Mouse (Mus musculus) ovary, postnatal 36 days (tissue): ENCODE measurements around the gene Gmppb.
A peak's percentile ranks its signal among the peaks of the same experiment; 100 is the strongest.
"Not testable (repeated sequence)": the region's sequence is repeated elsewhere in the genome, so short reads cannot be mapped to it uniquely, and the experiment has no call there.

Source experiments
- DNase-seq: peaks from one replicate; pipeline ENCODE4 v3.0.0; 2022; ENCODE audit warnings: low spot score, mixed read lengths

The Gmppb gene

DNA sequence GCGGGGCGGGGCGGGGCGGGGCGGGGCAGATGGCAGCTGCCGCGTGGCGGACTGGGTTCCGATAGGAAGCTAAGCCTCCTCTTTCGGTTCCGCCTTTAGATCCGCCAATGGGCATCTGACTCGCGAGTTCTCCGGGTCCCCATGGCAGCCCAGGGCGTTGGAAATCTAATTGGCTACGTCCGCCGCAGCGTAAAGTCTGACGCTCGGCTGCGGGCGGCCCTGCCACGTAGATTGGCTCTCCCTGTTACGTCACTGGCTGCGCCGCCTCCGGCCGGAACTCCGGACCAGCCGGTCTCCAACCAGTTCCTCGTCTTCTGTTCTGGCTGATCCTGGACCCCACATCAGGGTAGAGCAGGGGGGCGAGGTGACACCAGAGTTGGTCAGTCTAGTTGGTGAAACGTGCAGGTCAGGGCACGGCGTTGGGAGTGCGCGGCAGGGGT lies at the start of gene Gmppb:
Gmppb (plus strand) TSS at position 227 of the 440 bp plus-strand sequence.
- peak; percentile 95 for DNase-seq

DNA sequence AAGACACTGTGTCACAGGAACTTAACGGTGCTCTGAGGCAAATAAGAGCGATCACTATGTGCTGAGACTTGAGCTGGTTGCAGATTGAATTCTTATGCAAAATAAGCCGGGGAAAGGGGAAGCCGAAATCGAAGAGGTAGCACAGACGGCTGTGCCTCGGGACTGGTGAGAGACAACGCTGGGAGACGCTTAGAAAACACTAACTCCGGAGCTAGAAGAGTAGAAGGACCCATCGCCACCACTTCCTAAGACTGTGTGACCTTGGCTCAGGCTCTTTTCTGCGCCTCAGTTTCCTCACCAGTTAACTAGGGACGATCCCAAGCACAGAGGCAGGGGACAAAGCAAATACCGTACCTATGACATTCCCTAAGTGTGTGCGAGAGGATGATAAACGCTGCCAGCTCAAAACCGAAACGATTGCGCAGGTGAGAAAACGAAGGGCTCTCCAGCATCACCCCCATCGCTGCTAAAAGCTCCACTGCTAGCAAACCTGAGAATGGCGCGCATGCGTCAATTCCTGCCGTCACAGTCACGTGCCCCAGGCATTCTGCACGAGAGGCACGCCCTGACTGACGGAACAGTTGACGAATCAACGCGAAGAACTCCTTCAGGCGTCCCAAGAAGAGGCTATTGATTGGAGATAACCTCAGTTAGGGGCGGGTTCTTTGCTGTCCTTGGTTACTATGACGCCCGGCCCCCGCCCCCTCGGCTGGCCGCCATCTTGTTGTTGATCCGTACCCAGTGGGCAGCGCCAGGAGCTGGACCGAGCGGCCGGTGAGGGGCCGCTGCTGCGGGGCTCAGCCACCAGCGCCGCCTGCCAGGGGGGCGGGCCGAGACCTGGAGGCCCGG lies 46.9 kb upstream of the Gmppb start, which contains the start of gene Ip6k1:
Ip6k1 (plus strand) TSS at position 580 of the 849 bp plus-strand sequence.
- peak; percentile 99 for DNase-seq

DNA sequence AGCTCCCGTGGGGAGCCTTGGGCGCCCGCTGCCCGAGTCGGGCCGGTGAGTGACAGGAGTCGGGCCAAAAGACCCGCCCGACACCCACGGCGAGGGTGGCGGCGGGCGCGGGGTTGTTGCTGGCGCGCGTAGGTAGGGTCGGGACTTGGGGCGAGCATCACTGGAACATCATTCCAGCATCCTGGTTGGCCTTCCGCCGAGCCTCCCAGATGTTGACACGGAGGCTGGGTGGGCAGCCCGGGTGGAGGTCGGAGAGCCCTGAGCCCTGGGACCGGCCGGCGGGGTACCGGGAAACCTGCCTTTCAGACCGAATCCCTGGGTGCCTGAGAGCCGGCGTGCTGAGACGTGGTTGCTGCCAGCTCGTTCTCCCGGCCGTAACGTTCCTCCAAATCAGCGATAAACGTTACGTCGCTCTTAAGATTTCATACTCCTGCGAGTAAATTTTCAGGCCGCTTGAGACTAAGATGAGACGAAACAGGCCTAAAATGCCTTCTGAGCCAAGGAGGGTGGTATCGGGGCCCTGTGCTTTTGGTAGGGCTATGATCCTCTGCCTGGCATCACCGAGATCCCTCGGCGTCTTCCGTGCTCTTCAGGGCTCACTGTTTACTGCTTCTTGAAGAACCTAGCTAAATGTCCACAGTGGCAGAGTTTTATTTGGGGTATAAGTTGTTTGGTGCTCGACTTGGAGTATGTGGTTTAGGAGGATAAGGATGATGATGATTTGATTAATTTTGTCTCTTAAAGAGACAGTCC lies 46.1 kb upstream of the Gmppb start:
- no peak for DNase-seq

DNA sequence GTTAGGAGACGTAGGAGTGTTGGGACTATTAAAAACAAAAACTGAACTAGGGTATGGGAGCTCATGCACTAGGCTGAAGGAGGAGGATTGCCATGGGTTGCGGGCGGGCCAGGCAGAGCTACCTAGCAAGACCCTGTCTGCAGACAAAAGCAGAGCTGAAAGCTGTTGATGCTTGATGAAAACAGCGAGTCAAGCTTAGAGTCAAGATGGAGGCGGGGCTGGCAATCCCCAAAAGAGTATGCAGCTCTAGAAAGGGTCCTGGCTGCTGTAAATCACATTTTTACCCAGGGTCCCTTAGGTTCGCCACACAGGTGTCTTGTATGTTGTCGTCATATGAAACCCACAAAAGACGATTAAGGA lies 45.5 kb upstream of the Gmppb start:
- DNase-seq: no peak

DNA sequence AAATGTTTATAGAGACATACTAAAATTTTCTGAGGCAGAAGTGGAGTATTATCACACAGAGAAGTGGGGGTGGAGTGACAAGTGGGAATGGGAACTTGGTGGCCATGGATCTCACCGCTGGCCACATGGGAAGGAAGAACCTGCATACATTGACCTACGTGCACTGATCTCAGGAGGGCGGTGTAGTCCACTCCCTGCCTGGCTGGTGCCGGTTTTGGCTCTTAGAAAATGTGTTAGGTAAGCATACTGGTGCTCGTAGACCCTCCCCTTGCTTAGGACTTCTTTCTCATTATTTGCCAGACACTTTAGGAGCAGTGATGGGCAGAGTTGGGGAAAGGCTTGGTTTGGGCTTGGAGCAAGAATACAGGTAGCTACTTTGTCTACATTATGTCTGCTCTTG lies 41.0 kb upstream of the Gmppb start:
- DNase-seq: no peak

GRCm38 (mm10) chr9:108010385-108010784 lies 38.7 kb upstream of the Gmppb start:
- DNase-seq: no peak

- DNase-seq: not testable (repeated sequence)
Measured at GRCm38 (mm10) chr9:108013577-108013976, 35.5 kb upstream of the Gmppb start.

- no peak for DNase-seq
Measured at GRCm38 (mm10) chr9:108017127-108017526, 31.9 kb upstream of the Gmppb start.

DNA sequence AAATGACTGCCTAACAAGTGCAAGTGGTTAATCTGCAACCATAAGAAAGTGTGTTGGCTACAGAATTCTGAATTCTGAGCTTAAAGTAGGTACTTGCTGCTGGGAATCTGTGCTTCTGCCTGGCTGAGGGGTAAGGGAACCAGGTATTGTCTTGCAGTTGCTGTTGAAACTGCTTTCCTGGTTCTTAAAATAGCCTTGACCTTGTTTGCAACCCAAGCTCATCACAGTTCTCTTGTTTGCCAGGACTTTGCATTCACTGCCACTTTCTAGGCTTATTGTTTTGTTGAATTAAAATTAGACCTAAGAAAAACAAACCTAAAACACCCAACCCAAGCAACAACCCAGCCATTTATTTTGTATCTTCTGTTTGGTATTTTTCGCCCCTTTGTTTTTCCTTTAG lies 28.3 kb upstream of the Gmppb start:
- no peak for DNase-seq

GRCm38 (mm10) chr9:108023216-108023615 lies 25.8 kb upstream of the Gmppb start:
- DNase-seq: no peak

DNA sequence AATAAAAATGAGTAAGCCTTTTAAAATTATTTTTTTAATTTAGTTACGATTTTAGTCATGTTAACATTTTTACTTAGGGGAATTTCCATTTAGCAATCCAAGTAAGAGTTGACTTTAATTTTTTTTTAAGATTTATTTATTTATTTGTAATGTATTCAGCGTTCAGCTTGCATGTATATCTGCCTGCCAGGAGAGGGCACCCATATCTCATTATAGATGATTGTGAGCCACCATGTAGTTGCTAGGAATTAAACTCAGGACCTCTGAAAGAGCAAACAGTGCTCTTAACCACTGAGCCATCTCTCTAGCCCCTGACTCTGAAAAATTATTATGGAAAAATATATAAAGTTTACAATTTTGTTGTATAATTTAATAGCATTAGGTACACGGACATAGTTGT lies 22.5 kb upstream of the Gmppb start:
- DNase-seq: no peak

GRCm38 (mm10) chr9:108027867-108028266 lies 21.2 kb upstream of the Gmppb start:
- DNase-seq: no peak

DNA sequence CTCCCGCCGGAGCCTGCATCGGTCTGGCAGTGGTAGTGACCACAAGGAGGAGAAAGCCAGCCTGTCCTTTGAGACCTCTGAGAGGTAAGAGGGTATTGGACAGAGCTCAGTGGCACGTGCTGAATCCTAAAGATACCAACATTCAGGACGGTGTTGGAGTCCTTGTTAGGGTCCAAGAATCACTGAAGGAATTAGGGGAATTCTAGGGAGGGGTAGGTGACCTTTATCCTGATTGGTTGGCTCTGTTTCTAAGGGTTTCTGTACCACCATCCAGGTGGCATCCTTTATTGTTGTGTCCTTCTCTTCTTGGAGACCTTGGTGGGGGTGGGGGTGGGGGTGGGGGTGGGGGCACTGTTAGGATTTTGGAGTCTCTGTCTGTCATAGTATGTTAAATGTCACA lies 16.9 kb upstream of the Gmppb start:
- DNase-seq: no peak

GRCm38 (mm10) chr9:108035331-108036156 lies 13.5 kb upstream of the Gmppb start:
- no peak for DNase-seq

DNA sequence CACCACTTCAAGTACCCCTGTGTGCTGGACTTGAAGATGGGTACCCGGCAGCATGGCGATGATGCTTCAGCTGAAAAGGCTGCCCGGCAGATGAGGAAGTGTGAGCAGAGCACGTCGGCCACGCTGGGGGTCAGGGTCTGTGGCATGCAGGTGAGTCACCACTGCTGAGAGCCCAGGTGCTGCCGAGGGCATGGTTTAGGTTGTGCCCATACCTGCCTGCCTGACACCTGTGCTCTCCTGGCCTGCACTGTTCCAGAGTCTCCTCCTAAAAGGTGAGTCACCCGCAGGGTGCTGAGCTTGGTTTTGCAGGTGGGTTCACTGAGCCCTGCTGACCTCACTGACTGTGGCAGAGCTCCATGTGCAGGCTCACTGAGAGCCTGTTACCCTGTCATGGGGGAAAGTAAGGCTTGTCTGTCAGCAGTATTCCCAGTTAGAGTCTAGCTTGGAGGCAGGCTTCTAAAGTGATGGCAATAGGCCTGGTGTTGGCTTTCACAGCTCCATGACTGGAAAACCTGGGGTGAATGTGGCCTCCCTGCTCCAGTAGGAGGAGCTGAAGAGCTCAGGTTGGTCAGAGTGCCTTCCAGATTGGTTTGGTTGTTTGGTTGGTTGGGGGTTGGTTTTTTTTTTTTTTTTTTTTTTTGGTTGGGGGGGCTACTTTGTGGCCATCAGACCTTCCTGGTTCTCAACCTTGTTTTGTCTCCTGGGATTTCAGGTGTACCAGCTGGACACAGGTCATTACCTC lies 4.1 kb upstream of the Gmppb start:
- no peak for DNase-seq

DNA sequence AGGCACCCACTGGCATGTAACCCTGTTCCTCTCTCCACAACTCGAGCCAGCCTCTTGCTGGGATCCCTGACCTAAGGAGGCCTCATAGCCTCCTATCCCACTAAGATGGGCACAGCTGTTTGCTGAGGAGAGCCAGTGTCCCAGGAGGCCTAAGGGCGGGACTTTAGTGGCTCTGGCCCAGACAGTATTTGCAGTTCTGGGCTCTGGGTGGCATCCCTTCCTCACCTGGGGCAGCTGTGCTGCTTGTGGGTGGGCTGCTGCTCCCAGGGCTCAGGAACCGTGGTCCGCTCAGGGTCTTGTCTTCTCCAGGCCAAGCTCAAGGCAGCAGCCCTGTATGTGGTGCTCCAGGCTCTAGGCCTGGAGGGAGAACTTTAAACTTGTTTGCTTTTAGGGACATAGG lies 2.5 kb upstream of the Gmppb start:
- no peak for DNase-seq

DNA sequence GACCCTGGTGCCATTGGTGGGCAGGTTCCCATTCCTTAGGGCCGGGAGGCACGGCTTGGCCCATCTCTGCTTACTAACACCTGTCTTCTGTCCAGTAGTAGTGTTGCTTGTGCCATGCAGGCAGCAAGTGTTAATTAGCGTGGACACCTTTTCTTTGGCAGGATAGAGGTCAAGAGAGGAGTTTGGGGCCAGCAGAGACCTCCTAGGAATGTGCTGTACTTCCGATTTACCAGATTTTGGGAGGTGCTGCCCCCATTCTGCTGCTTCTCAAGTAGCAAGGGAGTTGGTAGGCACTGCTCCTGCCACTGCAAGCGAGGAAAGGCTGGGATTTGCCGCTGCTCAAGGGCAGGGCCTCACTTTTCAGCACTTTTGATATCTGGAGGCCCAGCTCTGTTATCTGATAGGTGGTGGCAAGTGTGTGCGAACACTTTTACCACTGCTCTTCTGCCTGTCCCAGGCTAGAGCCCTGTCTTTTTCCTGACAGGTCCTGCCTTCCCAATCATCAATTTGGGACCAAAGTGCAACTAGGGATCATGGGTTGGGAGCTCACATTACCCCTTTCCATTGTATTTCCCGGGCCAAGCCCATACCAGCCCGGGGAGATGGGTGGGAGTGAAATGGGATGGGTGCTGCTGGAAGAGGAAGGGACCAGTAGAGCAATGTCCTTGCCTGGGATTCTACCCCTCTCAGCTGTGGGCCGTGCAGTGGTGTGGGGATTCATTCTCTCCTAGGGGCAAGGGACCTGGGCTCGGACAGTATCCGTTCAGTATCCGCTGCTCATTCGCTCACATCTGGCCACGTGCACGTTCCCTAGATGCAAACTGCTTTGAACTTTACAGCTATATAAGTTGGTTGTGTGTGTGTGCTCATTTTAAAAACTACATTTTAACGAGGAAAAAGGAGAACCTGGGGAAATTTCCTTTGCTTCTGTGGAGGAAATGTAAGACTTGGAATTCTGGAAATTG lies 1.2 kb upstream of the Gmppb start:
- no peak for DNase-seq

DNA sequence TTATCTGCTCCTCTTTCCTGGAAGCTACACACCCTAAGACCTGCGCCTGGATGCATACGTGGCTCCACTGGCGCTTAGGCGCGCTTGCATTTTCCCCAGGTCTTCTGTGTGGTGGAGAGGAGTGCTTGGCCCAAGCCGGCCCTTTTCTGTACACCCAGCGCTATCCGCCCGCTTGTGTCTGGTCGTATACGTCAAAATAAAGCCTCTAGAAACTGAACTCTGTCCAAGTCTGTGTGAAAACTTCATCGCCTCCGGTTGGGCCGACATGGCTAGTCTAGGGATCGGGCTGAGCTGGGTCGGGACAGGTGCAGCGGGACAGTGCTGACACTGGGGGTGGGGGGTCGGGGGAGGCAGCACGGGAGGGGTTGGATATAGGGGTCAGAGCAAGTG lies 481 bp upstream of the Gmppb start:
- DNase-seq: no peak

GRCm38 (mm10) chr9:108049561-108050251 lies 664 bp downstream of the Gmppb start:
- DNase-seq: no peak
